8 mouse cellular contexts compared by ENCODE assay signal in genomic region chr14:27031142-27031541, GRCm38 (mm10). TPM values are rescaled to one million over a fixed set of nuclear protein-coding genes. Genes with fewer than 3 reads are reported as not detected.
DNase-seq lines count a peak whose midpoint lies in the region; TF ChIP-seq lines count a peak whose summit lies in the region.

No protein-coding gene starts in this region.

- TF ChIP-seq CTCF in bone marrow, adult 2 months (IDR thresholded peaks at IDR 0.05; ENCODE audit: control insufficient read depth, insufficient read depth, low read length): peak; percentile 68

- H3K27ac ChIP-seq in bone marrow, adult 2 months (ENCODE audit: control insufficient read depth, insufficient read depth, low read depth, low read length, poor library complexity): no peak overlapping the region

- WGBS in bone marrow, adult 2 months: 47% methylated on average over 4 of the region's 4 CpGs

- H3K4me1 ChIP-seq in bone marrow, adult 2 months (ENCODE audit: control insufficient read depth, insufficient read depth, low read length): no peaks in the 10 kb centered on the region

- no peak for TF ChIP-seq POLR2A in bone marrow, adult 2 months (IDR thresholded peaks at IDR 0.05; ENCODE audit: borderline replicate concordance, control insufficient read depth, low read depth, low read length)

- no peak overlapping the region for H3K4me3 ChIP-seq in bone marrow, adult 2 months (replicated peaks; ENCODE audit: control insufficient read depth, low read depth, low read length)

- DNase-seq in ovary, postnatal 10 days (ENCODE audit: low spot score): peak; percentile 60
- DNase-seq in ovary, adult 18-20 months (ENCODE audit: low spot score): no peak
- peak; percentile 85 for DNase-seq in forelimb bud, embryonic 11.5 days (ENCODE audit: low read depth, low spot score)
- DNase-seq in kidney, adult 9 months: peak; percentile 88
- peak; percentile 72 to 76 for DNase-seq in lung, adult 18-20 months
- DNase-seq in skeletal muscle tissue, adult 2 months (ENCODE audit: low read depth, low spot score): peak; percentile 46
- peak; percentile 38 to 82 for DNase-seq in urinary bladder, postnatal 4 days (ENCODE audit: low spot score in 2 of 2)

RNA-seq across cellular contexts. Expression of gene Il17rd, which starts 7.6 kb away (rescaled TPM):
- polyA plus RNA-seq in bone marrow, adult 2 months (2011; ENCODE audit: insufficient read depth, insufficient read length, low replicate concordance, missing spikeins): 0.16 and 1.4 TPM in 2 replicates

RNA-seq across cellular contexts. Expression of gene Hesx1, which starts 36.9 kb away (rescaled TPM):
- not detected in 2 replicates for polyA plus RNA-seq in bone marrow, adult 2 months (2011; ENCODE audit: insufficient read depth, insufficient read length, low replicate concordance, missing spikeins)
